Mouse (Mus musculus) lung, postnatal 25 days (tissue): Measurements from ENCODE around the gene Tas2r110.

ENCODE experiments used
- DNase-seq: peaks from one replicate; pipeline ENCODE4 v3.0.0; 2022; ENCODE audit warnings: low spot score

The Tas2r110 gene

GRCm38 (mm10) chr6:132867708-132868107 lies at the start of gene Tas2r110:
Gene Tas2r110 (plus strand): TSS chr6:132868008.
- DNase-seq, result no peak

GRCm38 (mm10) chr6:132846842-132847241 lies 21.0 kb upstream of the Tas2r110 start, which contains the start of gene Tas2r123:
Gene Tas2r123 (plus strand): TSS chr6:132847142.
- no peak for DNase-seq

DNA sequence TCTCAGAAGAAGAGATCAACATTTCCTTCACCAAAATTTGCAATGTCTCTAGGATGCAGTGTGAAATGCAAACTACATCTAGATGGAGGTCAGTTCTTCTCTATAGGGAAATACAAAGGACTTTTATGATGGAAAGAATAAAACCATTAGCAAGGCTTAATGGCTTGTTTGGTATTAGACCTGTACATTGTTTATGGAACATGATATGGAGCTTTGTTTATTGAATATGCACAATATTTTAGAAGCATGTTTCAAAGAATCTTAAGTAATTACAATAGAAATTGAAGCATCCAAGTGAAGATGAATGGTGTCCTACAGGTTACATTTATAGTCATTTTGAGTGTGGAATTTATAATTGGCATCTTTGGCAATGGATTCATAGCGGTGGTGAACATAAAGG lies 12.7 kb upstream of the Tas2r110 start, which contains the start of gene Tas2r116:
TSS of gene Tas2r116 (plus strand) at position 301 of the 400 bp plus-strand sequence.
- DNase-seq, result no peak

- no peak for DNase-seq
Measured at GRCm38 (mm10) chr6:132892711-132893110, 24.9 kb downstream of the Tas2r110 start, which contains the start of gene Tas2r113. Gene Tas2r113 (plus strand): TSS chr6:132893011.

DNA sequence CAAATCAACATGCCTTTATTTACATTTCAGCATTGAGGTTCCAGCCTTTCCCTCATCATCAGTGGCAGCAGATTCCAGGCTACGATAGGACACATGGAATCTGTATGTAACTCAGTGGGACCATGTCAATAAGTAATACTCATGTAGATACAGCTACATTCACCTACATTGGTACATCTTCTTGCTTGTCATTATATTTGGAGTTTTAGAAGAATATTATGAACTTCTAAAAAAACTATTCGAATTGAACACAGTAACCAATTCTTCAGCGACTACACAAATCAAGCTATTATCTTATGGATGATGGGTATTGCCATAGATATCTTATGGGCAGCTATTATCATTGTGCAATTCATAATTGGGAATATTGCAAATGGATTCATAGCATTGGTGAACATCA lies 41.5 kb downstream of the Tas2r110 start, which contains the start of gene Tas2r125:
TSS of gene Tas2r125 (plus strand) at position 301 of the 400 bp plus-strand sequence.
- DNase-seq, result no peak
